Mouse (Mus musculus): ENCODE results near the gene Unc13c.

Gene Unc13c

DNA sequence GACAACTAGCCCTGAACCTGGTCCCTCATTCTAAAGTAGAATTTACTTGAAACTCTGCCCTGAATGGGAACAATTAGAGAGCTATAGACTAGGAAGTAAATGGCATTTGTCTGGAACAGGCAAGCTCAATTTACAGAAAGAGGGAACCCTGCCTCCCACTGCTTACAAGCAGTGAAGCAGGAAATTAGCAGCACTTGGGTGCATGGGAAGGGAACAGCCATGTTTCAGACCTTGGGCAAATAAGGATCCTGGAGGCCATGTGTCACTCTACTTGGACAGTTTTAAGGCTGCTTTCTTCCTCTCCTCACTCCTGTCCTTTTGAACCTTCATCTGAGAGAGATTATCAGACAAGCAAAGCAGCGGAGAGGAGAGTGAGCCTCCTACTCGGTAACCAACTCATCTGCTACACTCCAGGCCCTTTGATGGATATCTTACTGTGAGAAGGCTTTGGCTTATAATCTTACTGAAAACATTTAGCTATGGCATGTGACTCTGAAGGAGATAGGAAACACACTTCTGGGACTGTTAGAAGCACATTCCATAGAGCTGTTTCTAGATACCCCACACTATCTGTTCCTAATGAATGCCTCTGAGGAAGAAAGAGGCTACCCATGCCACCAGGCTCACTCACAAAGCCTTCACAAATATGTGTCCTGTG is 101.2 kb downstream of the Unc13c start:
- no peak for DNase-seq

DNA sequence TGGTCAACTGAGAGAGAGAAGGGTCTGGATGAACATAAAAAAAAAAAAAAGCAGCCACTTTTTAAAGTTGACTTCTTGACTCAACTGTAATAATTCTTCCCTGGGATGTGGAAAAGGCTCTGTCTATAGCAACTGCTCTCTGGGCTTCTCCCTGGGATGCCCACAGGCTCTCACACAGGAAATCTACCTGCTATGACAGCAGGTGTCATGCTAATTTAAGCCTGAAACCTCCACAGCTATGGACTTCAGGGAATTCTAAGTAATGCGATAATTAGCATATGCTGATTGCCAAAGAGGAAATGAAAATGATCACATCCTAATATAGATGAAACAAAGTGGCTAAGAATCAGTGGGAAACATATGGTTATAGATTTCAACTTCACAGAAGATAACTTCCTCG is 102.1 kb downstream of the Unc13c start:
- no peak for DNase-seq

DNA sequence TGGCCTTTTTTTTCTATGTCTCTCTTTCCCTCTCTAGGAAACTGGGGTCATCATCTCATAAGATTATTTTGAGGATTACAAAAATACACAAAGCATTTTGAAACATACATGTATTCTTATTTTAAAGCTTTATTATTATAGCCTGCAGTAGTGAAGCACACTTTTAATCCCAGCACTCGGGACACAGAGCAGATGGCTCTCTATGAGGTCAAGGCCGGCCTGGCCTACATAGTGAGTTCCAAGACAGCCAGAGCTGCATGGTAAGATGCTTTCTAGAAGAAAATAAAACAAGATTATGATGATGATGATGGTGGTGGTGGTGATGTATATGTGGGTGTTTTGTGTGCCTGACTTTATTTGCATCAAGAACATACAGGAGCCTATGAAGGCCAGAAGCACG is 109.3 kb downstream of the Unc13c start:
- no peak for DNase-seq

DNA sequence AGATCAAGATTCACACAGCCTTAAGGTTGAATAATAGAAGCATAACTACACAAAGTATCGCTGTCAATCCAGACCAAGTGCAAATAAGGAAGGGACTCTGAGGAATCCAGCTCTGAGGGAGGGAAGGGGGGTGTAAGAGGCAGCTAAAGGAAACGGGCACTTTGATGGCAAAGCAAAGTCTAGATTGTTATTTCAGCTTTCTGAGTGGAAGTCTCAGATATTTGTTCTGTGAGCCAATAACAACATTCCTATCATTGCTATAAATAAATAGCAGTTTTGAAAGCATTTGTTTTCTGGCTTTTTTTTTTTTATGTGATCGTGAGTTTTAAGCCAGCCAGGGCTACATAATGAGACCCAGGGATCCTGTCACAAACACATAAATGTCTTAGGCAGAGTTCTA is 114.5 kb downstream of the Unc13c start:
- no peak for DNase-seq

DNA sequence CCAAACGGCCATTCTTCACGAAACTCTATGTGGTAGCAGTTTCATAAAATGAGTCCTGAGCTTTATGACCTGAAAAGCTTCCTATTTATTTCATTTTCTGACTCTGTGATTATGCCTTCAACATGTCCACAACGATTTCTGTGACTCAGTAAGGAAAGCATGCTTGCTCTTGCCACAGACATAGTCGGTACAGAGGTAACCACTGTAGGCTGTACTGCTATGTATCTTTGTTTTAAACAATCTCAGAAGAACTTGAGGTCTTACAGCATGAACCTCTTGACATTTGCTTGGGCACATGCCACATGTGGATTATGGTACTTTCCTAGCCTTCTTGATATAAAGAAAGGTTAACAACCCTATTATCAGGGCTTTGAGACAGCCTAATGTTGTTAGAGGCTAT is 162.1 kb downstream of the Unc13c start:
- no peak for DNase-seq

DNA sequence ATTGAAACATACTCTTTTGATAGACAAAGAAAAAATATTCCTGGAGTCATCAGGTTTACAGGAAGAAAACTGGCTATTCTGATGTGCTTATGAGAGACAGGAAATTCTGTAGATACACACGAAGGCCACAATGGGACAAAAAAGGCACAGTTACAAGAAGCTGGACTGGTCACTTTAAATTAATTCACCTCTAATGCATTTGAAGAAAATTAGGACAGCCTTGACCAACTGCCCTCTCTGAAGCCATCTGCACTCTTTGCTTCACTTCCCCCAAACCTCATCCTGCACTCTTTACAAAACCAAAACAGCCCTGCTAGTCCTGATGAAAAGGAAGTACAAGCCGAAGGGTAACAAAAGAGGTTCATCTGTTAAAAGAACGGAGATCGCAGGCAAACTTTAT is 194.2 kb downstream of the Unc13c start:
- DNase-seq = no peak

DNA sequence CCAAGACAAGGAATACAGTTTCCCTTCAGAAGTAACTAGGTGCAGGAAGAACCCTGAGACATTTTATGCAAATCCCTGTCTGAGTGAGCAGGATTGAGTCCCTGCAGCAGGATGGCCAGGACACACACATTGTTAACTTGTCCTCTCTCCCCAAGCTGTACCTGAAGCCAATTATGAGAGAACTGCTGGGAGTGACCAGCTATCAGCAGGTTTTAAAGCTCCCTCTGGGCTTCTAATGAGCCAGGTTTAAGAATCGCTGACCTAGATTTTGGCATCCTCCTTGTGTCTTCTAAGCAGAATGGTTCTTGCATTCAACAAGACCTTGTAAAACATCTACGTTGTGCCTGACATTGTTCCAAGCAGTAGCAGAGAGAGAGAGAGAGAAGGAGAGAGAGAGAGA is 213.6 kb downstream of the Unc13c start:
- DNase-seq = no peak

DNA sequence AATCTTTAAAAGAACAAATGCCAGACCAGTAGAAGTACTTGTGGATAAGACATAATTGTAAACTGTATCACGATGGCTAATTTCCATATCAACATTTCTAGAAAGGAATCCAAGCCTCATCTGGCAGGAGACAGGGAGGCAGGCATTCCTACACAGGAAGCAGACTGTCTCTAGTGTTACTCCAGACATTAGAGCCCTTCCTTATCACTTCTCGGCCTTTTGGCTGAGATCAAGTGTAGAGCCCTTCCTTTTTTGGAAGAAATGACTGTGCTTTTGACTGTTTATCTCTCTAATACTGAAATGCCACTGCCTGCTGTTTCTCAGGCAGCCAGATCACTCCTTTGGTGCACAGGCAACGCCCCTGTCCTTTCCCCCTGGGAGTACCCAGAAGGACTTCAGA is 215.3 kb downstream of the Unc13c start:
- DNase-seq = no peak

DNA sequence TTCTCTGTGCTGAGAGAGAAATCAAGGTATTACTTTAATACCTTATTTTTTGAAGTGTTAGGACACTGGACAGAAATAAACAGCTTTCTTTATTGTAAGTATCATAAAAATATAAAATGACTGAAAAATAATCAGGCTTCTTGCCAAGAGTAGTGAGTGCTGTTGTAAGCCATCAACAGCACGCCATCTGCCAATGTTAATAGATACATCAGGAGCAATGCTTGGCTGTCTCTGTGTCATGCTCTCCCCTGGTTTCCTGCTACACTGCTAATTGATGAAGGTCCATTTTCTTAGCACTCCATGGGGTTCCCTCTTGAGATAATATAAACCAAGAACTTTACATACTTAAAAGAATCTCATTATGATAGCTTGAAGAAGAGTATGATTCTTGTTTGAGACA is 217.4 kb downstream of the Unc13c start:
- no peak for DNase-seq

DNA sequence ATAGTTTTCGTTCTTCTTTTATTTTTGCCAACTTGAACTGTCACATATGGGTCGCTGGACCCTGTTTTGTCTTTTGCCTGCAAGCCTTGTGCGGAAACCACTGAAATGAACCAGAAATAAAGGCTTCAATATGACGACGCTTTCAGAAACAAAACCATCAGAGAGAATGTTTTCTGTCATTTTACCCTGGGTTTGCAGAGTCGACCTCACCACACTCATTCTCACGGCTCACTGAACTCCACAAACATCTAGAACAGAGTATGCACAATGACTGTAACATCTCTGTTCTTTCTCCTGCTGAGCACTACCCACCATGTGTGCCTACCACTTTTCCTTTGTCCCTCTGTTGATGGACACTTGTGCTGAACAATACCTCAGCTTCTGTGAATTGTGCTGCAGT is 234.3 kb downstream of the Unc13c start:
- DNase-seq = no peak

DNA sequence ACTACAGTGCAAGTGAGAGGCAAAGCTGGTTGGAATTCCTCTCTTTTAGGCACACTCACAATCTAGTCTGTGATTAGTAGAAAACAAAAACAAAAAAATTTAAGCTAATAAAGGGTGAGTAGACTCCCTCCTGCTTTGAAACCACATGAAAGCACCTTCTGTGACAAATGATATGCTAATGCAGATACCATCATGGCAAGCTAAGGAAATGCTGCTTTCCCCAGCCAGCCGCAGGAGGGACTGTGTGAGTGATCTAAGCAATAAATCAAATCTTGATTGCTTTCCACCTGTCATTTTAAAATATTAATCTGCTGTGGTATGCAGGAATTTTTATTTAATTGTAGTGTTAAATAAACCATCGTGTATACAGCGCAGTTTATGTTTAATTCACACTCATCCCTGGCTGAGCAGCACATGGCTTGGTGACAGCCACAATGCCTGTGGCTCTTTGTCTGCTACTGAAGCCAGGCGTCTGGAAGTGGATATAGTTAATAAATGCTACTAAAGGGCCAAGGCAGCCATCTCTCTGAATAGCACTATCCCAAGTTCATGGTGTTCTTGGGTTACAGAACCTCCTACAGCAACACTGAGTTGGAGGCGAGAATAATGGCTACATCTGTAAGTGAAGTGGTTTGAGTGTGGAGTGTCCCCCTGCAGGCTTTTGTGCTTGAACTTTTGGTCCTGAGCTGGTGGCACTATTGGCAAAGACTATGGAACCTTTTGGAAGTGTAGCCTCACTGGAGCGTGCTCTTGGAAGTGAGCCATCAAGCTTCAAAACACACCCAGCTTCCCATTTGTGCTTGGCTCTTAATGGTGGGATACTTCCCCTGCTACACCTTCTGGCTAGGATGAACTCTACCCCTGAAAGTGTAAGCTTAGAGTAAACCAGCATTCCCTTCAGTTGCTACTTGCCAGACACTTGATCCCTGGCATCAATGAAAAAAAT is 242.8 kb downstream of the Unc13c start:
- DNase-seq = no peak

DNA sequence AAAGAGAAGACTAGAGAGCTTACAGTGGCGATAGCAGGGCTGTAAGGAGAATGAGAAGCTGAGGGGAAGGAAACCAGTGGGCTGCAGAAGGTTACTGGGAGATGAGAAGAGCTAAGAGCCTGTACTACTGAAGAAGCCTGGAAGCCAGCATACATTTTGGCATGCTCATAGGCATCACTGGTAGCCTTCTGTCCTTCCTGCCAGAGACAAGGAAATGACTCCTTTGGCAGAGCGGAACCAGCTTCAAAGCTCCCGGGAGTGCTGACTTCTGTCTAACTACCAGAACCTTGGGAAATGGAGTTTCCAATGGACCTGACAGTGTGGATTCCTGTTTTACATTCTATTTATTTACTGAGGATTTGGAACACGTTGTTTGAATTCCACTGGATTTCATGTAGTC is 244.0 kb downstream of the Unc13c start:
- DNase-seq = no peak

DNA sequence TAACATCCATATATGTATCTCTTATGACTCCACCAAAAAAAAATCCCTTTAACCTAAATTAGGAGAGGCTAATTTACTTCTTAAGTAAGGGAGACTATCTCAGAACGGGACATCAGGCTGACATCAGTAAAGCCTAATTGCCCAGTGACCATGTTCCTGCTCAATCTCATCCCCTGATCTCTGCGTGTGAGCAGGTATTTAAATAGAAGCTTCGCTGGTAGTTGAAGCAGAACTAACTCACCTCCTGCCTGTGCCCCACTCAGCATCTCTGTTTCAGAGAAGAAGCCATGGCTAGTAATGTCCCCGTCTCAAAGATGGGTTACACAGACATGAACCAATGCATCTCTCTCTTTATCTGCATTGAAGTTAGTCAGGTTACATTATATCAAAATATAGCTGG is 255.3 kb downstream of the Unc13c start:
- no peak for DNase-seq

DNA sequence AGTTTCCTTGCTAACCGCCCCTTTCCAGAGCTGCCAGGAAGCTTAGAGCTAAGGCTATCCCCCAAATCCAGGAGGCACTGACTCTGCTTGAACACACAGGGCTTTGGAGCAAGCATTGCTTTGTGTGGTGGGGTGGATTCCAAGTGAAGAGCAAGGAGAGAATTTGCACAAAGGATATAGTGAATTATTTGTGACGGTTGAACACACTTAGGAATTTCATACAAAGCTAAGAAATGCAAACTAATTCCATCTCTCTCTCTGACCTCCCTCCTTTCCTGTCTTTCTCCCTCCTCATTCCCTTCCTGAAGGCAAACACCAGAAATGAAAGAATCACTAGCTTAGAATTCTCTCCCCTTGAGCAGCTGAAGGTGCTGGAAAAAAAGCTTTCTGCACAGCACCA is 271.7 kb downstream of the Unc13c start:
- DNase-seq = no peak

DNA sequence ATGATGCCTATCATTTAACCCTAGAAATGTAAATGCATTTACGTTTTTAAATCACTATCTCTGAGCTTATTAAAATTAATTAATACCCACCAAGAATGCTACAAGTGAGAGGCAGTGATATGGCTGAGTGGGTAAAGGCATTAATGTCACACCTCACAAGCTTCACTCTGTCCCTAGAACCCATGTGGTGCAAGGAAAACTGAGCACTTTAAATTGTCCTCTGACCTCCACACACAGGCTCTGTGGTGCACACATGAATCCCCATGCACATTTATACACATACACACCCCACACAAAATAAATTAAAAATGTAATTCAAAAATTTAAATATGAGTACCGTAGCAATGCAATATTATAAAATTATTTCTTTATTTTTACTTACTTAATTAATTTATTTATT is 287.2 kb downstream of the Unc13c start:
- DNase-seq = no peak

DNA sequence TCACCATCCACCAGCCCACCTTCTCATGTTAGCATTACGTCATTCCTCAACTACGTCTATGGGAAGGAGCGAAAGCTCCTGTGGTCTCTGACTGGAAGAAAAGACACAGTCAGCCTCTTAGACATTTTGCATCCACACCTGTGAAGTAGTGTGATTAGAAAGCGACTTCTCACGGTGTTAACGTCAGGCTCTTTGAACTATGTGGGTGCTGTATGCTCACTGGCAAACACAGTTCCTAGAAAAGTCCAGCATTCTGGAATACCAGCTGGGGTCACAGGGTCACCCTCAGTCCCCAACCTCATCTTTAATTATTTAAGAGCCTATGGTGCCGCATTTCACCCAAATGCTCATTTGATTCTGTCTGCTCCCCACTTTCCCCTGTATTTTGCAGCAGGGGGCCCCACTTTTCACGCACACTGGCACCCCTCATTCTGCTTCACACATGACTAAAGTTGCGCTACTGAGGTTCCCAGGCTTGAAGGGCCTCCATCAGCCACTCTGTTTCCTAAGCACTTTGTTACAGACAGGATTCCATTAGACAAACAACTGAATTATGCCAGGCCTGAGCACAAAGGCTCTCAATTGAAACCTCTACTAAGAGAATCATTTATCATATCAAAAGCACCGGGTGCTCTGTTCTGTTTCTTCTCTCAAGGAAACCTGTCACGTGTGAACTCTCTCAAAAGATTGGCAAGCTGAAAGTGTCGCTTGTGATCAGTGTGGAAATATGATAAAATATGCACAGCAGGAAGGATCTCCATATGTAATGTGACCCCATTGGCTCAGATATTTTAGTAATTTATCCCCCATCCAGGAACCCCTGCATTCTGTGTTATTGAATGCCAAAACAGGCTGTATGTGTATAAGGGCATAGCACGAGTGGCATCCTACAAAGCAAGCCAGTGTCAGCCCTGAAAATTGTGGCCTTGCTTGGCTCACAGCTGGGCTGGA is 287.9 kb downstream of the Unc13c start:
- DNase-seq = no peak

DNA sequence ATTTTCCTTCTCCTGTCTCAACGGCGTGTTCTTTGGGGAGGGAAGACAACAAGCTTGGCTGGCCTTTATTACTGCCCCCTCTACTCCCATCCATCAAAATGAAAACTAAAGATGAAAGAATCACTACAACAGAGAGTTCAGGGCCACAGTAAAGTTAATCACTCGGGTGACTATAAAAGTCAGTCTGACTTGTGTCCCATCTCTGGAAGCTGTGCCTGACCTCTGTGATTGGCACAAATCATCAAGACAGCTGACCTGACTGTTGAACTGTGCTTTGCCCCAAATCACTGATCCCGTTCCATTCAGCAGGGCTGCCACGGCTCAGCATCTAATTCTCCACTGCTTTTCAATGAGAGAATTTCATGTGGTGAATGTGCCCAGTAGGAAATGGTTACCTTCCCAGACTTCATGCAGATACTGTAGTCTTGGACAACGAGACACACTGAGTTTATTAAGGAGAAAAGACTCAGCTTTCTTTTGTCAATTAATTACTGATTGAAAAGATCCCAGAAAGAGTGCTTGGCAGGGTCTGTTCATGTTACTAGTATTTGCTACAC is 297.0 kb downstream of the Unc13c start:
- no peak for DNase-seq

DNA sequence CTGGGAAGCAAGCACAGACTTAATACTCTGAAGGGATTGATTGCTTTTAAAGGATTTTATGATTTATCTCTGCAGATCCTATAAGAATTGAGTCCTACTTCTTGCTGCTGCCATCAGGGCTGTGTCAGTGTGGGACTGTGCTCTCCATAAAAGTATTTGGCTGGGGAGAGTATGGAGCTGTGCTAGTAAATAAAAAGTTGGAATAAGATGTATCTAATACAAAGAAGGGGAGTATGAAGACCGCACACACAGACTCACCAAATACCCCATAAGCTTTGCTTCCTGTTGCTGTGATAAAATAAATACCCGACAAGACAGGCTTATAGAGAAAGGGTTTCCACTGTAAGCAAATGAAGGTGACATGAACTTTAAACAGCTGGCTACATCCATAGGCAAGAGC is 298.7 kb downstream of the Unc13c start:
- DNase-seq = no peak

DNA sequence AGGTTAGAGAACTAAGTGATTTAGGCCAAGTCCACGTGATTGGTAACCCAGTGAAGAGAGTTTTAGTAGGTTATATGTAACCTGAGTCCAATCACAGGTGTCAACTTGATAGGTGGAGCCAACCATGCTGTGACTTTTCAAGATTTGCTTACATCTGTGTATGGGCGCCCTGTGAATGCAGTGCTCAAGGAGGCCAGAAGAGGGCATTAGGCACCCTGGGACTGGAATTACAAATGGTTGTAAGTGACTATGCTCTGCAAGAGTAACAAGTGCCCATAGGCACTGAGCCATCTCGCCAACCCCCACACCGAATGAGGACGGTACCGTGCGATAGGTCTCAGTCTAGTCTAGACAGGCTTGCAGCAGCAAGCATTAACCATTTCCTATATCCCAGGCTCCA is 305.9 kb downstream of the Unc13c start:
- no peak for DNase-seq

DNA sequence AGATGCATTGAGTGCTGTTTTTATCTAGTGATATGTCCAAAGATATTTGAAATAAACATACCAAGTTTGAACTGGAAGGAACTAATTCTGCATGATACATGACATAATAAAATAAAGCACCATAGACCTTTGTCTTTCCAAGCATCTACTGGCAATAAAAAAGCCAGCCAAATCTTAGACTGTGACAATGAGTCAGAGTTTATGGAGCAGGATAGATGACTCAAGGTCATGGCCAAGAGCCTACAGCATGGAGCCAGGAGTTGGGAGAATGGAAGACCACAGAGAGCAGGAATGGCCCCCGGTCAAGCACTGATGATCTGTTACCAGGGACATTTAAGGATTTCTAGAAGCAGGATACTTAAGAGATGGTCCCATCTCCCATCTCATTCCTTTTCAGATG is 319.7 kb downstream of the Unc13c start:
- DNase-seq = no peak

DNA sequence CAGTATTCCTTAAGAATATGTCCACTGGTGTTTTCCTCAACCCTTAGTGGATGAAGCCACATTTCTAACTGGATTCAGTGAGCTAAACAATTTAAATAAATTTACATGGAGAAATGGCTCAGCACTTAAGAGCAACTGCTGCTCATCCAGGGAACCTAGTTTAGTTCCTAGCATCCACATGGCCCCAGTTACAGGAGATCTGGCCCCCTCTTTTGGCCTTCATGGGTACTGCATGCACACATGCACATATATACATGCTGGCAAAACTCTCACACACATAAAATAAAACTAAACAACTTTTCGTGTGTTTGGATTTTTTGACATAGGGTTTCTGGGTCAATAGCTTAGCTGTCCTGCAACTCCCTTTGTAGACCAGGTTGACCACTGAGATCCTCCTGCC is 330.6 kb downstream of the Unc13c start:
- no peak for DNase-seq

DNA sequence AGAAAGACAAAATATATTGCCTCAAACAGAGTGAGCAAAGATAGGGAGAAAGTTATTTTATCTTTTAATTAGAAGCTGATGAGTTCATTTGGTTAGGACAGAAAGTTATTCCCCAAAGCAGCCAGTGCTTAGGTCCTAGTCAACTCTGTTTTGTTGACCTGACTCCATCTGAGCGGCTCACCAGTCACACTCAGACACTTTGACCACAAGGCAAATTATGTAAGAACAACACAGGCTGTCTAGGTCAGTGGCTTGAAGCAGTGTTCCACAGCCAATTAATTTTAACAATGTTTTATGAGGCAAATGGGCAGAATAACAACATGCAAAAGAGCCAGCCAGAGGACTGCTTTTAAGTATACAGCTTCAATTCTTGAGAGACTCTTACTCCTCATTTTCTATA is 343.6 kb downstream of the Unc13c start:
- DNase-seq = no peak

DNA sequence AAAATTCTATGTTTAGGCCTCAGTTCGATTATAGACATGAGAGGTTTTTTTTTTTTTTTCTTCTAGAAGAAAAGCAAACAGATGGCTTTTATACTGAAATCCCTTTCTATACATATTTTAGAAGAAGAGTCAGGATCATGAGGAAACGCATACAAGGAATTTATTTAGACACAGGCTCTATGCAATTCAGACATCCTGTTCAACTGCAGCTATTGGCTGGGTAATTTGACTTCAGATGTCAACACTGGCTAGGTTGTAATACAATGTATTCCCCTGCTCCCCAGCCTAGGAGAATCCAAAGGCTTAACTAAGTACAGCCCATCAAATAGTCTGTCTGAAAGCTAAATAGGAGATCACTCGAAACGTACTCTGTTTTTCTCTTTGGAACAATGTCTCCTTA is 355.9 kb downstream of the Unc13c start:
- no peak for DNase-seq
